Mouse (Mus musculus): Measurements from ENCODE around the gene Slc5a4b. TPM values are rescaled to one million over a fixed set of nuclear protein-coding genes. Genes with fewer than 3 reads are reported as not detected.
"Not testable (repeated sequence)": the region's sequence is repeated elsewhere in the genome, so short reads cannot be mapped to it uniquely, and the experiment has no call there.

The Slc5a4b gene
- not detected for total RNA-seq (2021)
- long read RNA-seq, experiment 1 = 0 reads
- long read RNA-seq, experiment 2 = 0 reads

DNA sequence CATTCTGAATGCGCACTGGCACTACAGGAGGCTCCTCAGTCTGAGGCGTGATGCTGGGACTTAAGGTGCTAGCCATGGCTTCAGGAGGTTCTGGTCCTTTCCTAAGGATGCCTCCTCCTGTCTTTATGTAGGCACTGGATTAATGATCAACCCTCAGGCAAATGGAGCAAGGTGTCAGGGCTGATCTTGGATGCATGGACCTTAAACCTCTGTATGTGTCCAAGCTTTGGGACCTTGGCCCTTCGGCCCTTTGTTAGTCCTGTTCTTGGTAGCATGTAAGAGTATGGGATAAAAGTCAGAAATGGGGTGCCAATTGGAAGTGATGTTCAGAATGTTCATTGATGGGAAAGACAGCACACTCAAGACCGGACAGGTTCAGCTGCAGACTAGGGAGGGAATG, at the start of gene Slc5a4b:
Gene Slc5a4b, minus strand, starts transcription at position 101 of the 400 bp plus-strand sequence.
- DNase-seq = no peak

- no peak for DNase-seq
Measured at GRCm38 (mm10) chr10:76158009-76158408, 47.2 kb upstream of the Slc5a4b start.

- DNase-seq = no peak
Measured at GRCm38 (mm10) chr10:76157528-76157927, 46.8 kb upstream of the Slc5a4b start.

DNA sequence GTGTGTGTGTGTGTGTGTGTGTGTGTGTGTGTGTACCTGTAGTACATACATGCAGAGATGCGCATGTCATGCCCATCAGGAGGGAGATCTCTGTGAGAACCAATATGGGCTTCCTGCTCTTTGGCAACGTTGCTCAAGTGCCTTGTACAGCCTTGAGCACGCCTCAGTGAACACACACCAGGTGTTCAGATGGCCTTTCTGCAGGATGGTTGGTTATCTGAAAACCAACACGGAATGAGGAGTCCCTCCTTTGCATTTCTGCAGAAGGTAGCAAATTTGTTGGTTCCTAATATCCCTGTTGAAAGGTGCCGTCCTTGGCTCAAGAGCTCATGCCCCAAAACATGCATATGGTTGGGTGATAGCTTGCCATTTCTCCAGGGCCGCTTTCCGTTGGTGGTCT, 45.1 kb upstream of the Slc5a4b start:
- DNase-seq = no peak

GRCm38 (mm10) chr10:76147278-76147677, 36.5 kb upstream of the Slc5a4b start, which contains the start of gene Slc5a4a:
Gene Slc5a4a (plus strand): TSS chr10:76147451.
- DNase-seq = no peak

GRCm38 (mm10) chr10:76146846-76147245, 36.1 kb upstream of the Slc5a4b start:
- no peak for DNase-seq

- no peak for DNase-seq
Measured at GRCm38 (mm10) chr10:76136318-76136717, 25.6 kb upstream of the Slc5a4b start.

GRCm38 (mm10) chr10:76132506-76132905, 21.7 kb upstream of the Slc5a4b start:
- DNase-seq = no peak

GRCm38 (mm10) chr10:76121495-76121894, 10.7 kb upstream of the Slc5a4b start:
- no peak for DNase-seq

DNA sequence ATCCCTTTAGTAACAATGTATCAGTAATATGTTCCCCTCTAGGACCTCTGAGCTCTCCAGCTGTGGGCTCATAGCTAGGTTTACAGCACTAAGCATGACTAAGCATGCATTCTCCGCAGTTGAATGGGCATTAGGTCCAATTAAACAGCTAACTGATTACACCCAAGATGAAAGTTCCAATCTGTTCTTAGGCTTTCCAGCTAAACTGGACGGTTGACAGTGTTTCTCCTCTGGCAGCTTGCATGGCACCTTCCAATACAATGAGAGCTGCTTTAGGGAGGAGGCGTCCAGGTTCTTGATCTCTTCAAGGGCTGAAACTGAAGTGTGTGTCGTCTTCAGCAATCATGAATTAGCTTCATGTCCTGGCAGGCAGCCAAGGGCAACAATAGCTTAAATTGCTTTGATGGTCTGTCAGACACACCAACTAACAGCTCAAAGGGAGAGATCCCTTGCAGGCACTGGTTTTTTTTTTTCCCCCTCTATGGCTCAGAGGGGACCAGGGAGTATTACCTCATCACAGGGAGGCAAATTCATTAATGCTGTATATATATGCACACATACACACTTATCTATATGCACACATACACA, 9.5 kb upstream of the Slc5a4b start:
- peak in 1 of 2 experiments; percentile 9 for DNase-seq

DNA sequence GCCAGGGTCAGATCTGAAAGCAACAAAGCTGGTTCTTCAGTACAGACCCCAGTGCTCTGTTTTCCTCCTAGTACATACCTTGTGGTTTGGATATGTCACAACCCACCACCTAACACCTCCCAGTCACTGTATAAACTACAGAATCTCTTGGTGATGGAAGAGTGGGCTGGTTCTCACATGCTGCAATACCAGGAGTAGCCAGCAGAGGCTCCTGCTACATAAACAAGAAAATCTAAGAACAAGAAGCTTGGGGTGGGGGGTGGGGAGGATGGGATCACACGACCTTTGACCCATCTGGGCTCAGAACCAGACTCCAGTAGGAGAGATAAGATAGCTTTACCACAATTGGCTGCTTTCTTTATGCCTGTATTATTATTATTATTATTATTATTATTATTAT, 8.0 kb upstream of the Slc5a4b start:
- peak in 1 of 2 experiments; percentile 11 for DNase-seq

- peak; percentile 81 to 87 for DNase-seq
Measured at GRCm38 (mm10) chr10:76117966-76118365, 7.2 kb upstream of the Slc5a4b start.

DNA sequence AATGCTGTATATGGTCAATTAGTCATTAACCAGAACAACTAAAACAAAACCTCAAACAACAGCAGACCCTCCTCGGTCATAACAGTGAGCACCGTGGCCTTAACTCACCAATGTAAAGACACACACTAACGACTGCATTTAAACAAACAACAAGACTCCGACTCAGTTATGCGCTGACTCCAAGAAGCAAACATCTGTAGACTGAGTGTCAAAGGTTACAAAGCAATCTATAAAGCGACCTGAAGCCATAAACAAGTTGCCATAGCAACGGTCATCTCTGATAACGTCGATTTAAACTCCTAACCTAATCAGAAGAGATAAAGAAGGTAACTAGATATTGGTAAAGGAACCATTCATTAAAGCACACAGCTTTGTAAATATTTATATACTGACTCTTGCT, 13.4 kb downstream of the Slc5a4b start:
- DNase-seq = no peak

- no peak for DNase-seq
Measured at GRCm38 (mm10) chr10:76096580-76096979, 14.2 kb downstream of the Slc5a4b start.

- not testable (repeated sequence) for DNase-seq
Measured at GRCm38 (mm10) chr10:76077008-76077407, 33.8 kb downstream of the Slc5a4b start.

DNA sequence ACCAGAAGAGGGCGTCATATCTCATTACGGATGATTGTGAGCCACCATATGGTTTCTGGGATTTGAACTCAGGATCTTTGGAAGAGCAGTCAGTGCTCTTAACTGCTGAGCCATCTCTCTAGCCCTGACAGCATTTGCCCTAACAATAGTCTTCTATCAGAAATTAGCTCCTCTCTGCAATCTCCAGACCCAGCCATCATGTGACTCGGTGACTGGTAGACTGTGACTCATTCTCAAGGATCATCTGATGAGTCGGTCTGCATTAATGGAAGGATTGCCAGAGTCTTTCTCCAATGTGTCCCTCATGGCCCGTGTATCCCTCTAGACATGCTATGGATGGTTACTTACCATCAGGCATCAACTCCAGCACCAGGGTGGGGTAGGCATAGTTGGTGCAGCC, 38.7 kb downstream of the Slc5a4b start:
- DNase-seq = not testable (repeated sequence)

DNA sequence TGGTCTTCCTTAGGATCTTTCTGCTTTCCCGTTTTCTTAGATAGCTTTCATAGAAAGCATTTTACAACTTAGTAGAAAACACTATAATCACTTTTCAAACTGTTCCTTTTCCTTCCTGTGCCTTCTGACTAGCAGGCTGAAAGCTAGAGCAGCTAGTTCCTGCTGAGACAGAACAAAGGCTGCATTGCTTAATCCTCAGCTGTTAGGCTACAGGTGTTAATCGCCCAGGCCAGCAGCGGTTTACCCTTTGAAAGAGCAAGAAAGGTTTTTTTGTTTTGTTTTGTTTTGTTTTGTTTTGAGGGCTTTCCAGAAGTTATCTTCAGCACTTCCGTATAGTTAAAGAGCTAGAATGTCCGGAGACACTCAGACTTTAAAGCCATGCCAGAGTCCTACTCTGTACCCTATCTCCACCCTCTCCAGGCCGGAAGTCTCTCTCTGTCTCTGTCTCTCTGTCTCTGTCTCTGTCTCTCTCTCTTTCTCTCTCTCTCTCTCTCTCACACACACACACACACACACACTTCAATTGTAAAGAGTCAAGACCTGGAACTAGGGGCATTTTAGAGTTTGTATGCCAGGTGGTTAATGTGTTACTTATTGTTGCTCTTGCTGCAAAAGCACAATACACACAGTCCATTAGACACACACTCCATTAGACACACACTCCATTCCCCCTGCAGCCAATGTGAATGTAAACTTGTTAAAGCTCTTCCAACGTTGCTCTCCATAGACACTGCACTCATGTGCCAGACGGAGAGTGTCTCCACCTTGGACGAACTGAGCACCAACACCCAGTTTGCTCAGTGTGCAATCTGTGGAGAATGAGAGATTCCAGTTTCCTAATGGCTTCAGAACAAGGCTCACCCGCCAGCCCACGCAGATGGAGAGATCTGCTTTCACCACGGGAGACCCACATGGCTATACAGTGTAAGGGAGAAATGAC, 42.8 kb downstream of the Slc5a4b start:
- no peak for DNase-seq

DNA sequence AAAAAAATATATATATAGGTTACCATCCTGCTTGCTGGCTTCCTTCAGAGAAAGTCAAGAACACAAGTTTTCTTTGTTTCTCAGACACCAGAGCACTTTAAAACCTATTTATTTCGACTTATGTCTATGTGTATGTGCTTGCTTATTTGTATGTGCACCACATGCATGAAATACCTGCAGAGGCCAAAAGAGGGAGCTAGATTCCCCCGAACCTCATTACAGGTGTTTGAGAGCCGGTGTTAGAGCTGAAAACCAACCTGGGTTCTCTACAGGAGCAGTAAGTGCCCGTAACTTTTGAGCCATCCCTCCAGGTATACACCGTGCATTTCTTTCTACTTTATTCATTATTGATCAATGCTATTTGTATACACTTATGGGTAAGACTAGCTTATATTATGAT, 48.3 kb downstream of the Slc5a4b start:
- DNase-seq = no peak

- DNase-seq = no peak
Measured at GRCm38 (mm10) chr10:76051860-76052259, 58.9 kb downstream of the Slc5a4b start.

- no peak for DNase-seq
Measured at GRCm38 (mm10) chr10:76048967-76049366, 61.8 kb downstream of the Slc5a4b start.

GRCm38 (mm10) chr10:76047182-76047869, 63.4 kb downstream of the Slc5a4b start:
- no peak for DNase-seq

DNA sequence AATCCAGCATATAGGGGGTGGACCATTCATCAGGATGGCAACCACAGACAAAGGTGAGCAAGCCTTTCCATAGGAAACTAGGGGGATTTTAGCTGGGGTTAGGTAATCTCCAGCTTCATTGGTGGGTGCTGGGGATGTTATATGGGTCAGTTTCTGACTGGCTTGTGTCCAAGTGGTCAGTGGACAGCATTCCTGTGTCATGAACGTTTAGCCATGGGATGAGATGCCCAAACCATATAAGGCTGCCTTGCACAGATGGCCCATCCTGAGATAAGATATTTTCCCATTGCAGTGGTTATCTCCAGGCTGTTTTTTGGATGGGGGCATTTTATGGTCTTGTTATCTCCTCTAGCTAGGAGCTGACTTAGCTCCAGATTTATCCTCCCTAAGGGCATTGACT, 64.0 kb downstream of the Slc5a4b start:
- no peak for DNase-seq

GRCm38 (mm10) chr10:76045343-76045742, 65.4 kb downstream of the Slc5a4b start:
- DNase-seq = no peak

Data from adrenal gland, postnatal 36 days (tissue).